Mouse (Mus musculus) hindbrain, embryonic 12.5 days (tissue): ENCODE measurements at regions not wholly inside any gene's neighbourhood (a gene's known extent, or its start where the extent isn't known, plus 50 kb on each side); places are given as distances from the start of the nearest gene placed in this dataset.

Experiments
- ATAC-seq: fragments of 200-750 bp; cut with Nextera tagmentation; 2 replicates; pipeline ENCODE4 v1.8.0; 2017; ENCODE audit warnings: moderate TSS enrichment; ENCODE audit not compliant: low FRiP score
- H3K27ac ChIP-seq: fragments of 300-500 bp; sonication (generic); 2 replicates; pipeline ENCODE4 v1.5.1; 2016; ENCODE audit warnings: mild to moderate bottlenecking
- H3K27me3 ChIP-seq: fragments of 300-500 bp; sonication (generic); 2 replicates; pipeline ENCODE4 v1.6.1; 2016; ENCODE audit warnings: mild to moderate bottlenecking
- H3K36me3 ChIP-seq: fragments of 300-500 bp; sonication (generic); 2 replicates; pipeline ENCODE4 v1.6.1; 2016; ENCODE audit warnings: mild to moderate bottlenecking
- H3K4me1 ChIP-seq: fragments of 300-500 bp; sonication (generic); 2 replicates; pipeline ENCODE4 v1.6.1; 2016
- H3K4me2 ChIP-seq: fragments of 300-500 bp; sonication (generic); replicated peaks from 2 replicates; pipeline ENCODE4 v1.6.1; 2016; ENCODE audit warnings: mild to moderate bottlenecking
- H3K4me3 ChIP-seq: fragments of 300-500 bp; sonication (generic); 2 replicates; pipeline ENCODE4 v1.5.1; 2016; ENCODE audit warnings: mild to moderate bottlenecking
- H3K9ac ChIP-seq: fragments of 300-500 bp; sonication (generic); 2 replicates; pipeline ENCODE4 v1.6.1; 2016; ENCODE audit warnings: mild to moderate bottlenecking, moderate library complexity
- H3K9me3 ChIP-seq: fragments of 300-500 bp; sonication (generic); replicated peaks from 2 replicates; pipeline ENCODE4 v1.6.1; 2016; ENCODE audit warnings: mild to moderate bottlenecking
- WGBS: fragments of 180-500 bp; shearing (Covaris S2); methylation state at CpG from one replicate; pipeline ENCODE4 v1.1.7; 2016; 5-methylcytosine and 5-hydroxymethylcytosine counted together

- H3K4me3 ChIP-seq, result no peak overlapping the region
- no peaks in the 10 kb centered on the region for H3K36me3 ChIP-seq
- no peak overlapping the region for H3K27ac ChIP-seq
- no peaks in the 10 kb centered on the region for H3K27me3 ChIP-seq
- ATAC-seq, result no peak
- WGBS, result 77% methylated on average over 5 of the region's 5 CpGs
- H3K9me3 ChIP-seq, result no peaks in the 10 kb centered on the region
- H3K4me2 ChIP-seq, result no peak overlapping the region
- no peaks in the 10 kb centered on the region for H3K4me1 ChIP-seq
- H3K9ac ChIP-seq, result no peak overlapping the region
Observed at GRCm38 (mm10) chr13:26714056-26714455, 55.9 kb downstream of the Hdgfl1 start.

- H3K4me1 ChIP-seq, result no peaks in the 10 kb centered on the region
- no peaks in the 10 kb centered on the region for H3K9me3 ChIP-seq
- no peak overlapping the region for H3K27ac ChIP-seq
- no peaks in the 10 kb centered on the region for H3K36me3 ChIP-seq
- WGBS, result 16% methylated on average over 4 of the region's 4 CpGs
- no peak overlapping the region for H3K4me3 ChIP-seq
- H3K9ac ChIP-seq, result no peak overlapping the region
- no peak overlapping the region for H3K4me2 ChIP-seq
- ATAC-seq, result peak; percentile 69
- no peaks in the 10 kb centered on the region for H3K27me3 ChIP-seq
Observed at GRCm38 (mm10) chr13:26699062-26699684, 70.8 kb downstream of the Hdgfl1 start.

DNA sequence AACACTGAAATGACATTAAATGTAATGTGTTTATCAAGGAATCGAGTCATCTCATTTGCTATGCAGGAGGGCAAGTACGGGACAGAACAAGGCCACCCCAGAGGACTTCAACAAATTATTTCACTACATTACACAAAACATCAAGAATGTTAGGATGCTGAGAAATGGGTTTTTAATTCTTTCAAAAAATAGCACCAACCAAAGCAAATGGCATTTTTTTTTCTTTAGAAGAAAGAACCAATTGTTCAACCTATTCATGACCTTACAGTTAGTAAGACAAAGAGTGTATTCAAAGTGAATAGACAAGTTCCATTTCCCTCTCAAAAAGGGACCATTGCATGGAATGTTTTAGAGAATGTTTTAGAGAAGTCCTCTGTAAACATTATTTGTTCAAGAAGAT is 110.5 kb downstream of the Hdgfl1 start:
- 52% methylated on average over 2 of the region's 2 CpGs for WGBS
- Histone ChIP-seq H3K4me1 (no peaks in the 10 kb centered on the region; the same call in 1 of the 2 replicates), H3K27ac (no peak overlapping the region), H3K9ac (no peak overlapping the region), H3K4me2 (no peak overlapping the region), H3K4me3 (no peak overlapping the region), H3K27me3 (no peaks in the 10 kb centered on the region), H3K9me3 (no peaks in the 10 kb centered on the region), H3K36me3 (no peaks in the 10 kb centered on the region)
- no peak for ATAC-seq

DNA sequence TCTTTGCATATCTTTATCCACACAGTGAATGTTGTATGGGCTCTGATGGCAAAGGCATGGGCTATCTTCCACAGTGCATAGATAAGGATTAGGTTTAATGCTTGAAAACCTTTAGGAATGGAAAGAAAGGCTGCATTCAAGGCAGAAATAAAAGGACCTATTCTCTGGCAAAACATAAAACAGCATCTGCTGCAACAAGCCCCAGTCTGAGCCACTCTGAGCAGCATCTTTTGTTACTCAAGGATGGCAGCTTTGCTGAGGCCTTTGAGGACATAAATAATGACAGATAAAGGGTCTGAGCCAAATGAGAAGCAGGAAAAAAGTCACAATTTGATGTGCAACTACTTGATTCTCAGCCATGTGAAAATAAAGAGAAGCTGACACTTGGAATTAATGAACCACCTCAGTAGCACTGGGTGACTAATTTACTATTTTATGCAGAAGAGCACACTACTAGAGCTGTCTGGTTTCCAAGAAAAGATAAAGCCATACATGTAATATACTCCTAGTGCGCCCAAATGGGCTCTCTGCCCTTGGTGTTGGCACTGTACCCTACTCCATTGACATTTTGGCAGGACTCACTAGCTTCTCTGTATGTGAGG is 112.9 kb downstream of the Hdgfl1 start:
- Histone ChIP-seq H3K9ac (no peak overlapping the region), H3K36me3 (no peaks in the 10 kb centered on the region), H3K4me2 (no peak overlapping the region), H3K27ac (0 out of 2 replicates have a peak overlapping the region, but pooled peaks have one; percentile 24), H3K4me1 (no peaks in the 10 kb centered on the region; the same call in 1 of the 2 replicates), H3K4me3 (no peak overlapping the region), H3K9me3 (no peaks in the 10 kb centered on the region), H3K27me3 (no peaks in the 10 kb centered on the region)
- ATAC-seq, result peak; percentile 93
- 53% methylated on average over 1 of the region's 1 CpGs for WGBS
